Mouse (Mus musculus): Measurements from ENCODE around the gene Stip1. TPM values are rescaled to one million over a fixed set of nuclear protein-coding genes. Genes with fewer than 3 reads are reported as not detected.

Gene Stip1
- polyA plus RNA-seq, 1 experiment from 2014 or later: 240 TPM

Other genes with a start within 250 kb of the Stip1 start
- 20.9 and 24.3 TPM in 2 replicates for gene Rps6ka4, start 199.3 kb downstream of the Stip1 start, polyA plus RNA-seq (2015; fragmentation: Nextera tagmentation; extraction: Ambion mirVana)
- gene Ccdc88b, start 181.8 kb downstream of the Stip1 start, polyA plus RNA-seq (2015; fragmentation: Nextera tagmentation; extraction: Ambion mirVana): 0.25 and 0.88 TPM in 2 replicates
- 176 and 194 TPM in 2 replicates for gene Trmt112, start 130.3 kb downstream of the Stip1 start, polyA plus RNA-seq (2015; fragmentation: Nextera tagmentation; extraction: Ambion mirVana)
- 239 and 251 TPM in 2 replicates for gene Prdx5, start 129.9 kb downstream of the Stip1 start, polyA plus RNA-seq (2015; fragmentation: Nextera tagmentation; extraction: Ambion mirVana)
- 9.5 and 10.9 TPM in 2 replicates for gene Esrra, start 118.2 kb downstream of the Stip1 start, polyA plus RNA-seq (2015; fragmentation: Nextera tagmentation; extraction: Ambion mirVana)
- gene Catsperz, start 114.6 kb downstream of the Stip1 start, polyA plus RNA-seq (2015; fragmentation: Nextera tagmentation; extraction: Ambion mirVana): 2.3 and 3.4 TPM in 2 replicates
- 1.2 and 1.3 TPM in 2 replicates for gene Kcnk4, start 105.5 kb downstream of the Stip1 start, polyA plus RNA-seq (2015; fragmentation: Nextera tagmentation; extraction: Ambion mirVana)
- 80.0 and 83.6 TPM in 2 replicates for gene Bad, start 98.1 kb downstream of the Stip1 start, polyA plus RNA-seq (2015; fragmentation: Nextera tagmentation; extraction: Ambion mirVana)
- gene Gpr137, start 97.5 kb downstream of the Stip1 start, polyA plus RNA-seq (2015; fragmentation: Nextera tagmentation; extraction: Ambion mirVana): 26.9 and 35.2 TPM in 2 replicates
- 84.9 and 120 TPM in 2 replicates for gene Ppp1r14b, start 65.0 kb downstream of the Stip1 start, polyA plus RNA-seq (2015; fragmentation: Nextera tagmentation; extraction: Ambion mirVana)
- gene Plcb3, start 63.5 kb downstream of the Stip1 start, polyA plus RNA-seq (2015; fragmentation: Nextera tagmentation; extraction: Ambion mirVana): 41.5 and 42.4 TPM in 2 replicates
- 84.4 and 95.1 TPM in 2 replicates for gene Fkbp2, start 59.5 kb downstream of the Stip1 start, polyA plus RNA-seq (2015; fragmentation: Nextera tagmentation; extraction: Ambion mirVana)
- 53.4 and 58.6 TPM in 2 replicates for gene Vegfb, start 52.3 kb downstream of the Stip1 start, polyA plus RNA-seq (2015; fragmentation: Nextera tagmentation; extraction: Ambion mirVana)
- 23.0 and 23.8 TPM in 2 replicates for gene Dnajc4, start 47.4 kb downstream of the Stip1 start, polyA plus RNA-seq (2015; fragmentation: Nextera tagmentation; extraction: Ambion mirVana)
- 19.7 and 22.4 TPM in 2 replicates for gene Nudt22, start 43.9 kb downstream of the Stip1 start, polyA plus RNA-seq (2015; fragmentation: Nextera tagmentation; extraction: Ambion mirVana)
- gene Trpt1, start 43.8 kb downstream of the Stip1 start, polyA plus RNA-seq (2015; fragmentation: Nextera tagmentation; extraction: Ambion mirVana): 11.9 and 12.4 TPM in 2 replicates
- gene Fermt3, start 20.5 kb downstream of the Stip1 start, polyA plus RNA-seq (2015; fragmentation: Nextera tagmentation; extraction: Ambion mirVana): 6.9 and 7.9 TPM in 2 replicates
- gene Macrod1, start 16.8 kb upstream of the Stip1 start, polyA plus RNA-seq (2015; fragmentation: Nextera tagmentation; extraction: Ambion mirVana): 7.1 and 9.0 TPM in 2 replicates
- 13.0 and 13.6 TPM in 2 replicates for gene Flrt1, start 65.8 kb upstream of the Stip1 start, polyA plus RNA-seq (2015; fragmentation: Nextera tagmentation; extraction: Ambion mirVana)
- 205 and 228 TPM in 2 replicates for gene Otub1, start 166.3 kb upstream of the Stip1 start, polyA plus RNA-seq (2015; fragmentation: Nextera tagmentation; extraction: Ambion mirVana)
- 789 and 891 TPM in 2 replicates for gene Cox8a, start 177.6 kb upstream of the Stip1 start, polyA plus RNA-seq (2015; fragmentation: Nextera tagmentation; extraction: Ambion mirVana)
- 56.9 and 57.1 TPM in 2 replicates for gene Naa40, start 201.2 kb upstream of the Stip1 start, polyA plus RNA-seq (2015; fragmentation: Nextera tagmentation; extraction: Ambion mirVana)
- gene Rcor2, start 227.4 kb upstream of the Stip1 start, polyA plus RNA-seq (2015; fragmentation: Nextera tagmentation; extraction: Ambion mirVana): 25.2 and 30.6 TPM in 2 replicates